Mouse (Mus musculus): ENCODE data around the gene Colgalt1. TPM values are rescaled to one million over a fixed set of nuclear protein-coding genes. Genes with fewer than 3 reads are reported as not detected.

Colgalt1 gene
- total and polyA plus RNA-seq, 3 experiments: 72.0 to 85.3 (median 73.7) TPM

- no peak within 1 kb of the TSS for H3K27ac ChIP-seq (ENCODE audit: insufficient read depth, low read depth)
- H3K79me2 ChIP-seq (replicated peaks; ENCODE audit: control insufficient read depth, extremely low read depth, insufficient read depth, poor library complexity, severe bottlenecking): no peaks in the 10 kb centered on the region
- H3K4me2 ChIP-seq (ENCODE audit: insufficient read depth, low read depth, poor library complexity, severe bottlenecking): no peak within 1 kb of the TSS
- dilution Hi-C loops (cut with MboI; ENCODE audit: extremely low pct_ligation_motif_present, extremely low pct_unique_long_range_greater_than_20kb, low sequenced_read_pairs): no loop called here
- no peak for DNase-seq (ENCODE audit: extremely low read depth)
- no peak within 1 kb of the TSS for H3K4me3 ChIP-seq (replicated peaks in 1 of 3; ENCODE audit: low read depth in 2 of 3, low read length in 2 of 3, poor library complexity in 1 of 3)
- peaks cover 16% of the 10 kb centered on the region for H3K9me3 ChIP-seq (replicated peaks; ENCODE audit: low read length)
- no peak for TF ChIP-seq EP300 (IDR thresholded peaks at IDR 0.05; ENCODE audit: low read length)
- TF ChIP-seq JUND (conservative IDR thresholded peaks at IDR 0.05; ENCODE audit: low read depth, low read length): no peak
- TF ChIP-seq MAFK (IDR thresholded peaks at IDR 0.05; ENCODE audit: insufficient replicate concordance, low read length): no peak
- TF ChIP-seq TBP (conservative IDR thresholded peaks at IDR 0.05; ENCODE audit: low read depth, low read length): no peak
- no peak for TF ChIP-seq MEF2A (IDR thresholded peaks at IDR 0.05; ENCODE audit: borderline replicate concordance, low read depth, low read length)
- no peak for TF ChIP-seq JUN (IDR thresholded peaks at IDR 0.05; ENCODE audit: insufficient read depth, low read depth, low read length)
- TF ChIP-seq ETS1 (conservative IDR thresholded peaks at IDR 0.05; ENCODE audit: low read depth, low read length): no peak
- no peak for TF ChIP-seq MYC (IDR thresholded peaks at IDR 0.05; ENCODE audit: low read depth, low read length)
- no peak for TF ChIP-seq PAX5 (IDR thresholded peaks at IDR 0.05; ENCODE audit: low read length)
- no peak for TF ChIP-seq ZMIZ1 (IDR thresholded peaks at IDR 0.05; ENCODE audit: low read depth, low read length)
- no peak for TF ChIP-seq SIN3A (IDR thresholded peaks at IDR 0.05; ENCODE audit: low read length)
- TF ChIP-seq MXI1 (IDR thresholded peaks at IDR 0.05; ENCODE audit: low read depth, low read length): no peak
- TF ChIP-seq IRF4 (IDR thresholded peaks at IDR 0.05; ENCODE audit: low read depth, low read length): no peak
- no peak for TF ChIP-seq RAD21 (IDR thresholded peaks at IDR 0.05; ENCODE audit: low read depth, low read length)
- no peak for TF ChIP-seq RCOR1 (conservative IDR thresholded peaks at IDR 0.05; ENCODE audit: low read depth, low read length)
- no peak for TF ChIP-seq GABPA (IDR thresholded peaks at IDR 0.05; ENCODE audit: insufficient replicate concordance, low read depth, low read length)
- TF ChIP-seq CTCF (conservative IDR thresholded peaks at IDR 0.05 in 1 of 2, IDR thresholded peaks at IDR 0.05 in 1 of 2; ENCODE audit: low read depth in 2 of 2, low read length in 2 of 2): no peak
- no peak for TF ChIP-seq CHD1 (IDR thresholded peaks at IDR 0.05; ENCODE audit: low read depth, low read length)
- no peak within 1 kb of the TSS for H3K9ac ChIP-seq (ENCODE audit: insufficient read depth, low read depth)
- in situ Hi-C loops (cut with MboI; ENCODE audit: low pct_ligation_motif_present, low pct_unique_long_range_greater_than_20kb, low sequenced_read_pairs): no loop called here
- H3K36me3 ChIP-seq (replicated peaks in 1 of 2; ENCODE audit: control insufficient read depth in 1 of 2, insufficient read depth in 1 of 2, low read length in 1 of 2): no peaks in the 10 kb centered on the region
- peaks cover 5 to 22% of the 10 kb centered on the region in 2 experiments; a peak in 3 of 4 replicates for H3K4me1 ChIP-seq (ENCODE audit: control insufficient read depth in 1 of 2, insufficient read depth in 2 of 2)
- peaks cover 12% of the 10 kb centered on the region for H3K27me3 ChIP-seq (replicated peaks)
Measured at GRCm38 (mm10) chr8:71566501-71566900, 44.3 kb upstream of the Colgalt1 start, which contains the start of gene Nxnl1. TSS of gene Nxnl1 (minus strand) at chr8:71566601.

- Histone ChIP-seq H3K9me3 (replicated peaks; ENCODE audit: low read length) (peaks cover 16% of the 10 kb centered on the region), H3K79me2 (replicated peaks; ENCODE audit: control insufficient read depth, extremely low read depth, insufficient read depth, poor library complexity, severe bottlenecking) (no peaks in the 10 kb centered on the region), H3K4me3 (replicated peaks in 1 of 3; ENCODE audit: low read depth in 2 of 3, low read length in 2 of 3, poor library complexity in 1 of 3) (no peak overlapping the region), H3K9ac (ENCODE audit: insufficient read depth, low read depth) (no peak overlapping the region), H3K36me3 (replicated peaks in 1 of 2; ENCODE audit: control insufficient read depth in 1 of 2, insufficient read depth in 1 of 2, low read length in 1 of 2) (no peaks in the 10 kb centered on the region), H3K27ac (ENCODE audit: insufficient read depth, low read depth) (no peak overlapping the region), H3K4me2 (ENCODE audit: insufficient read depth, low read depth, poor library complexity, severe bottlenecking) (no peak overlapping the region), H3K4me1 (ENCODE audit: control insufficient read depth in 1 of 2, insufficient read depth in 2 of 2) (peaks cover 7 to 19% of the 10 kb centered on the region in 2 experiments; a peak in 3 of 4 replicates), H3K27me3 (replicated peaks) (peaks cover 7% of the 10 kb centered on the region)
- dilution Hi-C loops (cut with MboI; ENCODE audit: extremely low pct_ligation_motif_present, extremely low pct_unique_long_range_greater_than_20kb, low sequenced_read_pairs): no loop called here
- in situ Hi-C loops (cut with MboI; ENCODE audit: low pct_ligation_motif_present, low pct_unique_long_range_greater_than_20kb, low sequenced_read_pairs): no loop called here
- no peak for DNase-seq (ENCODE audit: extremely low read depth)
- TF ChIP-seq ETS1 (conservative IDR thresholded peaks at IDR 0.05; ENCODE audit: low read depth, low read length) (no peak), UBTF (IDR thresholded peaks at IDR 0.05; ENCODE audit: low read depth, low read length) (no peak), POLR2AphosphoS2 (IDR thresholded peaks at IDR 0.05; ENCODE audit: low read depth, low read length) (no peak), EP300 (IDR thresholded peaks at IDR 0.05; ENCODE audit: low read length) (no peak), USF2 (conservative IDR thresholded peaks at IDR 0.05; ENCODE audit: low read depth, low read length) (no peak), BHLHE40 (IDR thresholded peaks at IDR 0.05; ENCODE audit: low read depth, low read length) (no peak), USF1 (IDR thresholded peaks at IDR 0.05; ENCODE audit: low read depth, low read length) (no peak), NELFE (IDR thresholded peaks at IDR 0.05; ENCODE audit: low read depth, low read length) (no peak), CTCF (conservative IDR thresholded peaks at IDR 0.05 in 1 of 2, IDR thresholded peaks at IDR 0.05 in 1 of 2; ENCODE audit: low read depth in 2 of 2, low read length in 2 of 2) (no peak), KAT2A (IDR thresholded peaks at IDR 0.05; ENCODE audit: insufficient replicate concordance, low read length) (no peak), SIN3A (IDR thresholded peaks at IDR 0.05; ENCODE audit: low read length) (no peak), PAX5 (IDR thresholded peaks at IDR 0.05; ENCODE audit: low read length) (no peak)
Measured at GRCm38 (mm10) chr8:71567587-71567986, 43.2 kb upstream of the Colgalt1 start.

Data from CH12.LX (cell line).